Mouse (Mus musculus) stomach, embryonic 16.5 days (tissue): Measurements from ENCODE around the gene Wdr73. TPM values are rescaled to one million over a fixed set of nuclear protein-coding genes. Genes with fewer than 3 reads are reported as not detected.
A peak's percentile ranks its signal among the peaks of the same experiment; 100 is the strongest.

ENCODE experiments used
- ATAC-seq: fragments of 200-750 bp; cut with Nextera tagmentation; 2 replicates; pipeline ENCODE4 v1.8.0; 2017; ENCODE audit warnings: moderate number of reproducible peaks, moderate TSS enrichment; ENCODE audit not compliant: insufficient read depth, low FRiP score
- H3K27ac ChIP-seq: fragments of 300-500 bp; sonication (generic); 2 replicates; pipeline ENCODE4 v1.5.1; 2014; ENCODE audit warnings: low read length
- H3K27me3 ChIP-seq: fragments of 300-500 bp; sonication (generic); 2 replicates; pipeline ENCODE4 v1.6.1; 2014; ENCODE audit warnings: low read length, control low read depth, mixed read lengths; ENCODE audit not compliant: control insufficient read depth, insufficient read depth
- H3K36me3 ChIP-seq: fragments of 300-500 bp; sonication (generic); 2 replicates; pipeline ENCODE4 v1.6.1; 2014; ENCODE audit warnings: low read length; ENCODE audit not compliant: control insufficient read depth, insufficient read depth
- H3K4me1 ChIP-seq: fragments of 300-500 bp; sonication (generic); 2 replicates; pipeline ENCODE4 v1.6.1; 2014; ENCODE audit warnings: low read length, control low read depth, mixed read lengths; ENCODE audit not compliant: control insufficient read depth, insufficient read depth
- H3K4me2 ChIP-seq: fragments of 300-500 bp; sonication (generic); 2 replicates; pipeline ENCODE4 v1.6.1; 2014; ENCODE audit warnings: low read depth, low read length, mixed read lengths
- H3K4me3 ChIP-seq: fragments of 300-500 bp; sonication (generic); replicated peaks from 2 replicates; pipeline ENCODE4 v1.5.1; 2014; ENCODE audit warnings: mild to moderate bottlenecking, low read length
- H3K9ac ChIP-seq: fragments of 300-500 bp; sonication (generic); 2 replicates; pipeline ENCODE4 v1.6.1; 2014; ENCODE audit warnings: low read length
- H3K9me3 ChIP-seq: fragments of 300-500 bp; sonication (generic); replicated peaks from 2 replicates; pipeline ENCODE4 v1.6.1; 2016; ENCODE audit warnings: low read length, control low read depth; ENCODE audit not compliant: control insufficient read depth
- WGBS: fragments of 180-500 bp; shearing (Covaris S2); extraction: QIAGEN DNeasy Blood & Tissue Kit; methylation state at CpG from one replicate; pipeline ENCODE4 v1.1.7; 2014; 5-methylcytosine and 5-hydroxymethylcytosine counted together
- polyA plus RNA-seq: library from polyadenylated mRNA; unstranded; fragments of >200 nt; fragmentation: Nextera tagmentation; extraction: Ambion mirVana; gene quantifications from 2 replicates; pipeline ENCODE4 v1.2.1, GENCODE M21; 2015

Gene Wdr73
- polyA plus RNA-seq, 1 experiment from 2014 or later = 25.2 TPM

GRCm38 (mm10) chr7:80901541-80902274 is 639 bp upstream of the Wdr73 start:
- ATAC-seq = no peak
- H3K4me2 ChIP-seq = peak overlapping the region; percentile 59
- H3K27ac ChIP-seq = peak overlapping the region; percentile 90

DNA sequence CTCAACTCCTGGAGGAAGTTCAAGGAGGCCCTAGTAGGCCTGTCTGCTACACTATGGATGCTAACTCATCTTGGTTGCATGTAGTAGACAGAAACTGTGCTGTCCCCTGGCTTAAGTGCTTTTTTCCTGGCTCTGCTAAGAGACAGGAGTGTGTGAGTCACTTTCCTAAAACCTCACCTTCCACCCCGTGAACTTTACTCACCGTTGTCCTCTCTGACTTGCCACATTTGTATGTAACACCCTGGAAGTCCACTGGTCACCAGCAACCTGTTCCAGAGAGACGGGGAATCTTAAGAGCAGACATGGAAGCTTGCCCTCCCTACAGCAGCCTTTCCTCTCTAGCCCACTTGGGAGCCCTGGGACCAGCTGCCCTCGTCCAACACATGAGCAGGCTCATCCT is 3.3 kb downstream of the Wdr73 start:
- no peak overlapping the region for H3K4me2 ChIP-seq
- WGBS = 89% methylated on average over 4 of the region's 4 CpGs
- H3K27me3 ChIP-seq = no peaks in the 10 kb centered on the region
- ATAC-seq = no peak
- no peak overlapping the region for H3K27ac ChIP-seq
- H3K36me3 ChIP-seq = peaks cover 8% of the 10 kb centered on the region; the same call in 1 of the 2 replicates
- H3K4me3 ChIP-seq = no peak overlapping the region
- peaks cover 4% of the 10 kb centered on the region; the same call in 1 of the 2 replicates for H3K4me1 ChIP-seq
- no peaks in the 10 kb centered on the region for H3K9me3 ChIP-seq
- H3K9ac ChIP-seq = no peak overlapping the region

More at GRCm38 (mm10) chr7:80901541-80902274, 639 bp upstream of the Wdr73 start:
- Histone ChIP-seq H3K9me3 (no peaks in the 10 kb centered on the region), H3K4me3 (peak overlapping the region; percentile 66), H3K27me3 (no peaks in the 10 kb centered on the region), H3K9ac (peak overlapping the region; percentile 76), H3K36me3 (no peaks in the 10 kb centered on the region), H3K4me1 (peaks cover 10% of the 10 kb centered on the region)
- WGBS = 24% methylated on average over 15 of the region's 15 CpGs

DNA sequence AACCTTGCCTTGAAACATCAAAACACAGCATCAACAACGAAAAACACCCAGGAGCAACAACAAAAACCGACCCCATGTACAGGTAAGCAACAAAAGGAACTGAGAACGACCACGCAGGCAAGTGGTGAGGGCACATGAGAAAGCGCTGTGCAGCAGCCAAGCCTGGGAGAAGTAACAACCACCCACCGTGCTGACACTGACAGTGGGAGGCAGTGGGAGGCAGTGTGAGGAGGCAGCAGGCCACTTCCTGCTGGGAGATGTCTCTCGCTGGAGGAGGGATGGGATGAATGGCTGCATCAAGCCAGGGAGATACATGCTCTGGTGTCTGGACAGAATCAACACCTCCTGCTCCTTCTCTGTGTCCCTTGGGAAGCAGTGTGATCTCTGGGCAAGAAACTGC is 3.9 kb downstream of the Wdr73 start:
- H3K4me3 ChIP-seq = no peak overlapping the region
- H3K27ac ChIP-seq = no peak overlapping the region
- WGBS = 89% methylated on average over 7 of the region's 7 CpGs
- no peaks in the 10 kb centered on the region for H3K9me3 ChIP-seq
- no peaks in the 10 kb centered on the region for H3K27me3 ChIP-seq
- no peak overlapping the region for H3K9ac ChIP-seq
- no peak for ATAC-seq
- H3K4me2 ChIP-seq = no peak overlapping the region
- peaks cover 4% of the 10 kb centered on the region; the same call in 1 of the 2 replicates for H3K4me1 ChIP-seq
- peaks cover 8% of the 10 kb centered on the region; the same call in 1 of the 2 replicates for H3K36me3 ChIP-seq

- Histone ChIP-seq H3K36me3 (peaks cover 8% of the 10 kb centered on the region; the same call in 1 of the 2 replicates), H3K4me1 (no peaks in the 10 kb centered on the region), H3K27ac (no peak overlapping the region), H3K4me2 (no peak overlapping the region), H3K27me3 (no peaks in the 10 kb centered on the region), H3K4me3 (no peak overlapping the region), H3K9ac (no peak overlapping the region), H3K9me3 (no peaks in the 10 kb centered on the region)
- 95% methylated on average over 14 of the region's 14 CpGs for WGBS
- no peak for ATAC-seq
Measured at GRCm38 (mm10) chr7:80894815-80895519, 6.1 kb downstream of the Wdr73 start.

- H3K27me3 ChIP-seq = no peaks in the 10 kb centered on the region
- H3K4me3 ChIP-seq = no peak overlapping the region
- H3K4me1 ChIP-seq = peaks cover 6% of the 10 kb centered on the region
- ATAC-seq = no peak
- no peak overlapping the region for H3K27ac ChIP-seq
- no peak overlapping the region for H3K9ac ChIP-seq
- H3K4me2 ChIP-seq = no peak overlapping the region
- peaks cover 8% of the 10 kb centered on the region; the same call in 1 of the 2 replicates for H3K36me3 ChIP-seq
- WGBS = 85% methylated on average over 7 of the region's 7 CpGs
- H3K9me3 ChIP-seq = no peaks in the 10 kb centered on the region
Measured at GRCm38 (mm10) chr7:80894196-80894595, 6.9 kb downstream of the Wdr73 start.

DNA sequence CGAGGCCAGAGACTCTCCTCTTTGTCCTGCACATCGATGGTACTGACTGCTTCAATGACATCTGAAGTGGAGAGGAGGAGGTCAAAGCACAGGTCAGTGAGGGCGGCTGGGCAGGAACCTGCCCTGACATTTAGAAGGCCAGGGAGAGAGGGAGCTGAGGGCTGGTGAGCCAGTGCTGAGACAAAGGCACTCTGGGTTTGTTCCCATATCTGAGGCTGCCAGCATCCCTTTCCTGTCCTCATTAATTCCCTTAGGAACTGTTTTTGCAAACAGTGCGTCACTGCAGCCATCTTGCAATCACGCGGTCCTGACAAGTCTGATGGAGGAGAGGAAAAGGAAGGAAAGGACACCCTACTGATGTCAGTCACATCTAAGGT is 7.3 kb downstream of the Wdr73 start:
- no peak overlapping the region for H3K27ac ChIP-seq
- peaks cover 8% of the 10 kb centered on the region; the same call in 1 of the 2 replicates for H3K36me3 ChIP-seq

GRCm38 (mm10) chr7:80893086-80893752 is 7.8 kb downstream of the Wdr73 start:
- H3K27ac ChIP-seq = no peak overlapping the region
- no peaks in the 10 kb centered on the region for H3K9me3 ChIP-seq
- H3K9ac ChIP-seq = no peak overlapping the region
- peaks cover 12% of the 10 kb centered on the region for H3K4me1 ChIP-seq
- H3K27me3 ChIP-seq = no peaks in the 10 kb centered on the region
- peaks cover 8% of the 10 kb centered on the region; the same call in 1 of the 2 replicates for H3K36me3 ChIP-seq
- 90% methylated on average over 15 of the region's 15 CpGs for WGBS
- H3K4me3 ChIP-seq = no peak overlapping the region
- no peak for ATAC-seq
- H3K4me2 ChIP-seq = no peak overlapping the region

More for the DNA sequence above, 7.3 kb downstream of the Wdr73 start:
- WGBS = 82% methylated on average over 6 of the region's 6 CpGs
- Histone ChIP-seq H3K4me1 (peaks cover 10% of the 10 kb centered on the region), H3K9me3 (no peaks in the 10 kb centered on the region), H3K27me3 (no peaks in the 10 kb centered on the region), H3K4me3 (no peak overlapping the region), H3K4me2 (no peak overlapping the region), H3K9ac (no peak overlapping the region)
- no peak for ATAC-seq

GRCm38 (mm10) chr7:80889841-80890241 is 11.2 kb downstream of the Wdr73 start:
- no peaks in the 10 kb centered on the region for H3K9me3 ChIP-seq
- no peak overlapping the region for H3K4me2 ChIP-seq
- H3K4me3 ChIP-seq = no peak overlapping the region
- peaks cover 2% of the 10 kb centered on the region; the same call in 1 of the 2 replicates for H3K36me3 ChIP-seq
- ATAC-seq = no peak
- H3K4me1 ChIP-seq = peaks cover 12% of the 10 kb centered on the region
- H3K27ac ChIP-seq = peak overlapping the region; percentile 64
- WGBS = 69% methylated on average over 13 of the region's 13 CpGs
- no peaks in the 10 kb centered on the region for H3K27me3 ChIP-seq
- peak overlapping the region; percentile 47 for H3K9ac ChIP-seq
